Mouse (Mus musculus): ENCODE results near the gene Thada. TPM values are rescaled to one million over a fixed set of nuclear protein-coding genes. Genes with fewer than 3 reads are reported as not detected.
A peak's percentile ranks its signal among the peaks of the same experiment; 100 is the strongest.

Thada gene
- polyA plus RNA-seq, 1 experiment from 2014 or later = 15.8 TPM

DNA sequence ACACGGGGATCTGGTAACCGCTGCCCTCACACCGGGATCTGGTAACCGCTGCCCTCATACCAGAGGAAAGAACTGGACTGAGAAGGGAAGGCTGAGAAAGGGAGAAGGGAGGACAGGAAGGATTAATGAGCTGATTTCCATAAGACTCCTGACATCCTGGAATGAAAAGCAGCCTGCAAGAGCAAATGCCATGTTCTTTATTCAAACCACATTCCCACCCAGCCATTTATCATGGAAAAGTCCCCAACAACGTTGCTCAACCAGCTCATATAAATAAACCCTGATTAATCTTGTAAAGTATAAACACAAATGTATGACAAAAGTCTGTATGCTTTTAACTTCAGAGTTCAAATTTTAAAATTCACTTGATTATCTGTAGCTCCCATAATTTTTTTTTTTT, 196.3 kb downstream of the Thada start:
- Histone ChIP-seq H3K27me3 (ENCODE audit: control insufficient read depth, insufficient read depth, low read length) (no peaks in the 10 kb centered on the region), H3K9ac (ENCODE audit: low read depth, low read length) (no peak overlapping the region), H3K36me3 (ENCODE audit: control insufficient read depth, insufficient read depth, low read length) (no peaks in the 10 kb centered on the region), H3K9me3 (ENCODE audit: control insufficient read depth, low read length) (no peaks in the 10 kb centered on the region), H3K4me1 (ENCODE audit: control insufficient read depth, insufficient read depth, low read length) (peaks cover 46% of the 10 kb centered on the region), H3K4me3 (ENCODE audit: low read length) (no peak overlapping the region), H3K27ac (ENCODE audit: low read depth, low read length) (peak overlapping the region; percentile 39; the same call in 1 of the 2 replicates), H3K4me2 (replicated peaks; ENCODE audit: low read depth, low read length) (no peak overlapping the region)
- 43% methylated on average over 5 of the region's 5 CpGs for whole genome bisulfite sequencing
- no peak for ATAC-seq (ENCODE audit: low FRiP score, low TSS enrichment)

DNA sequence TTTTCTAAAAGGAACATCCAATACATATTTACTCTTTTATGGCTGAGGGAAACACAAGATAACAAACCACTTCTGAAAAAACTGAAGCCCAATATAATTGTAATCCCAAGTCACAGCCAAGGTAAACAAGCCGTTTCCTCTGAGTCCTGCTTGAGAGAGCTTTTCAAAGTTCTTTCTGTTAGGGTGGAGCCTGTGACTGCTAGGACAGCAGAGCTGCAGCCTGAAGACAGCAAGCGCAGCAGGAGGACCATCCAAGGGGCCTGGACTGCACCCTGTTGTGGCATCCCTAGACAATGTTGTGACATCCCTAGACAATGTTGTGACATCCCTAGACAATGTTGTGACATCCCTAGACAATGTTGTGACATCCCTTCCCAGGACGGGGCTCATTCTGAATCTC, 197.6 kb downstream of the Thada start:
- H3K4me1 ChIP-seq (ENCODE audit: control insufficient read depth, insufficient read depth, low read length) = peaks cover 42% of the 10 kb centered on the region

GRCm38 (mm10) chr17:84267456-84268074, 198.4 kb downstream of the Thada start:
- Histone ChIP-seq H3K27ac (ENCODE audit: low read depth, low read length) (no peak overlapping the region; the same call in 1 of the 2 replicates), H3K4me2 (replicated peaks; ENCODE audit: low read depth, low read length) (no peak overlapping the region), H3K36me3 (ENCODE audit: control insufficient read depth, insufficient read depth, low read length) (no peaks in the 10 kb centered on the region), H3K9ac (ENCODE audit: low read depth, low read length) (no peak overlapping the region), H3K4me3 (ENCODE audit: low read length) (no peak overlapping the region), H3K27me3 (ENCODE audit: control insufficient read depth, insufficient read depth, low read length) (no peaks in the 10 kb centered on the region), H3K4me1 (ENCODE audit: control insufficient read depth, insufficient read depth, low read length) (peaks cover 33% of the 10 kb centered on the region), H3K9me3 (ENCODE audit: control insufficient read depth, low read length) (no peaks in the 10 kb centered on the region)
- ATAC-seq (ENCODE audit: low FRiP score, low TSS enrichment) = no peak
- 90% methylated on average over 6 of the region's 6 CpGs for WGBS

More for the DNA sequence above, 197.6 kb downstream of the Thada start:
- Histone ChIP-seq H3K9ac (ENCODE audit: low read depth, low read length) (no peak overlapping the region), H3K4me2 (replicated peaks; ENCODE audit: low read depth, low read length) (no peak overlapping the region), H3K36me3 (ENCODE audit: control insufficient read depth, insufficient read depth, low read length) (no peaks in the 10 kb centered on the region), H3K27ac (ENCODE audit: low read depth, low read length) (peak overlapping the region; percentile 59; the same call in 1 of the 2 replicates), H3K4me3 (ENCODE audit: low read length) (no peak overlapping the region), H3K9me3 (ENCODE audit: control insufficient read depth, low read length) (no peaks in the 10 kb centered on the region), H3K27me3 (ENCODE audit: control insufficient read depth, insufficient read depth, low read length) (no peaks in the 10 kb centered on the region)
- 65% methylated on average over 3 of the region's 3 CpGs for WGBS
- no peak for ATAC-seq (ENCODE audit: low FRiP score, low TSS enrichment)

GRCm38 (mm10) chr17:84266161-84266948, 199.7 kb downstream of the Thada start:
- peaks cover 26% of the 10 kb centered on the region for H3K4me1 ChIP-seq (ENCODE audit: control insufficient read depth, insufficient read depth, low read length)
- H3K27ac ChIP-seq (ENCODE audit: low read depth, low read length) = peak overlapping the region; percentile 63
- no peak overlapping the region for H3K4me2 ChIP-seq (replicated peaks; ENCODE audit: low read depth, low read length)
- no peaks in the 10 kb centered on the region for H3K36me3 ChIP-seq (ENCODE audit: control insufficient read depth, insufficient read depth, low read length)
- 52% methylated on average over 3 of the region's 3 CpGs for WGBS
- H3K27me3 ChIP-seq (ENCODE audit: control insufficient read depth, insufficient read depth, low read length) = no peaks in the 10 kb centered on the region
- no peak overlapping the region for H3K4me3 ChIP-seq (ENCODE audit: low read length)
- 0 out of 2 replicates have a peak overlapping the region, but pooled peaks have one; percentile 14 for H3K9ac ChIP-seq (ENCODE audit: low read depth, low read length)
- ATAC-seq (ENCODE audit: low FRiP score, low TSS enrichment) = no peak
- H3K9me3 ChIP-seq (ENCODE audit: control insufficient read depth, low read length) = no peaks in the 10 kb centered on the region

- Histone ChIP-seq H3K36me3 (ENCODE audit: control insufficient read depth, insufficient read depth, low read length) (no peaks in the 10 kb centered on the region), H3K27me3 (ENCODE audit: control insufficient read depth, insufficient read depth, low read length) (no peaks in the 10 kb centered on the region), H3K27ac (ENCODE audit: low read depth, low read length) (peak overlapping the region; percentile 63), H3K4me1 (ENCODE audit: control insufficient read depth, insufficient read depth, low read length) (peaks cover 28% of the 10 kb centered on the region), H3K9ac (ENCODE audit: low read depth, low read length) (no peak overlapping the region; the same call in 1 of the 2 replicates), H3K4me2 (replicated peaks; ENCODE audit: low read depth, low read length) (no peak overlapping the region), H3K4me3 (ENCODE audit: low read length) (no peak overlapping the region), H3K9me3 (ENCODE audit: control insufficient read depth, low read length) (no peaks in the 10 kb centered on the region)
- peak; percentile 48; the same call in 1 of the 2 replicates for ATAC-seq (ENCODE audit: low FRiP score, low TSS enrichment)
- 49% methylated on average over 5 of the region's 5 CpGs for WGBS
Measured at GRCm38 (mm10) chr17:84265480-84266130, 200.4 kb downstream of the Thada start.

DNA sequence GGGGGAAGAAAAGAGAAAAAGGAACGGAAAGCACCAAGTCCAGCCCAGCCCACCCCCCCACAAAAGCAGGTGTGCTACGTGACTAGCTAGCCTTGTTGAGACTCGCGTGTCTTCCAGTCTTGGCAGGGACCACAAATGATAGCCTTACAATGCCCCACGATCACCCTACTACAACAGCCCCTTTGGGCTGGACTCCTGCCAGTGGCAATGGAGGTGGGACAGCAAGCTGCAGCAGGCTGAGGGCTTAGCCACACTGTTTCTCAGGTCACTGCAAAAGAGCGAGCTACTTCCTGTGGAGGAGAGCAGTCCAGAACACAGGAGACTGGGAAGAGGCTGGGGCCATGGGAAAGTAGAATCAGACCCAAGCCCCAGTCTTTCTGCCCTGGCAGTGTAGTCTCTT, 201.7 kb downstream of the Thada start:
- Histone ChIP-seq H3K4me3 (ENCODE audit: low read length) (no peak overlapping the region), H3K9ac (ENCODE audit: low read depth, low read length) (no peak overlapping the region), H3K9me3 (ENCODE audit: control insufficient read depth, low read length) (no peaks in the 10 kb centered on the region), H3K36me3 (ENCODE audit: control insufficient read depth, insufficient read depth, low read length) (no peaks in the 10 kb centered on the region), H3K4me2 (replicated peaks; ENCODE audit: low read depth, low read length) (no peak overlapping the region), H3K4me1 (ENCODE audit: control insufficient read depth, insufficient read depth, low read length) (peaks cover 28% of the 10 kb centered on the region), H3K27ac (ENCODE audit: low read depth, low read length) (peak overlapping the region; percentile 71; the same call in 1 of the 2 replicates), H3K27me3 (ENCODE audit: control insufficient read depth, insufficient read depth, low read length) (no peaks in the 10 kb centered on the region)
- 66% methylated on average over 6 of the region's 6 CpGs for WGBS
- ATAC-seq (ENCODE audit: low FRiP score, low TSS enrichment) = no peak

- no peak overlapping the region for H3K4me3 ChIP-seq (ENCODE audit: low read length)
- H3K9ac ChIP-seq (ENCODE audit: low read depth, low read length) = no peak overlapping the region
- no peak for ATAC-seq (ENCODE audit: low FRiP score, low TSS enrichment)
- H3K36me3 ChIP-seq (ENCODE audit: control insufficient read depth, insufficient read depth, low read length) = no peaks in the 10 kb centered on the region
- H3K4me2 ChIP-seq (replicated peaks; ENCODE audit: low read depth, low read length) = no peak overlapping the region
- H3K27ac ChIP-seq (ENCODE audit: low read depth, low read length) = no peak overlapping the region
- WGBS = 89% methylated on average over 5 of the region's 5 CpGs
- H3K9me3 ChIP-seq (ENCODE audit: control insufficient read depth, low read length) = no peaks in the 10 kb centered on the region
- H3K27me3 ChIP-seq (ENCODE audit: control insufficient read depth, insufficient read depth, low read length) = no peaks in the 10 kb centered on the region
- H3K4me1 ChIP-seq (ENCODE audit: control insufficient read depth, insufficient read depth, low read length) = peaks cover 32% of the 10 kb centered on the region
Measured at GRCm38 (mm10) chr17:84263591-84263990, 202.4 kb downstream of the Thada start.

DNA sequence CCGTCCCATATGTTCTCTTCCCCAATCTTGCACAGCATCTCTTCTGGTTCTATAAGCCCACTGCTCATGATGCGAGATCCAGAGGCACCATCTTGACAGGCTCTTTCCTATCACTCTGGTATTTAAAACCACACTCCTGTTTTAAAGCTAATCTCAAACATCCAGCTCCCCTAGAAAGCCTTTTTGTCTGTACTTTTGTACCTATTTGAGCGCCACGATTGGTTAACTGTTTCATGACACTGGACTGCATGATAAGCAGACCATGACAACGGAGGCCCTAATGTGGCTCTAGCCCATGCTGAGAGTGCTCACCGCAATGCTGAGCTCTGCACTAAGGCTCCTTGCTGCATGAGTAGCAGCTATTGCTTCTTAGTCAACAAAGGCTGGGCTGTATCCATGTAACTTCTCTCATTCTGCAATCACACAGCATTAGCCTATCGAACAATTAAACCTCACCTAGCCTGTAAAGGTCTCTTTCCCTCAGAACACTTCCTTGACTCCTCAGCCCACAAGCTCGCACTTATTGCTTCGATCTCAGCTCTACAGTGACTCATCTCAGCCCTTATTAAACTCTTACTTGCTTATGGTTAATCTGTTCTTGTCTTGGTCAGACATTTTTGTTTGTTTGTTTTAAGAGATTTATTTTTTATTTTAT, 203.6 kb downstream of the Thada start:
- no peak for ATAC-seq (ENCODE audit: low FRiP score, low TSS enrichment)

More for the DNA sequence above, 203.6 kb downstream of the Thada start:
- no peak overlapping the region for H3K27ac ChIP-seq (ENCODE audit: low read depth, low read length)
- no peaks in the 10 kb centered on the region for H3K36me3 ChIP-seq (ENCODE audit: control insufficient read depth, insufficient read depth, low read length)
- peaks cover 40% of the 10 kb centered on the region for H3K4me1 ChIP-seq (ENCODE audit: control insufficient read depth, insufficient read depth, low read length)
- no peaks in the 10 kb centered on the region for H3K9me3 ChIP-seq (ENCODE audit: control insufficient read depth, low read length)
- no peak overlapping the region for H3K4me3 ChIP-seq (ENCODE audit: low read length)
- no peak overlapping the region for H3K9ac ChIP-seq (ENCODE audit: low read depth, low read length)
- WGBS = 84% methylated on average over 9 of the region's 9 CpGs
- H3K4me2 ChIP-seq (replicated peaks; ENCODE audit: low read depth, low read length) = no peak overlapping the region
- H3K27me3 ChIP-seq (ENCODE audit: control insufficient read depth, insufficient read depth, low read length) = no peaks in the 10 kb centered on the region
